Mouse (Mus musculus): Measurements from ENCODE around the gene Ncapd2.

- TF ChIP-seq ZKSCAN1 (IDR thresholded peaks at IDR 0.05; ENCODE audit: borderline replicate concordance, low read depth, low read length) (no peak), CTCF (conservative IDR thresholded peaks at IDR 0.05 in 1 of 2, IDR thresholded peaks at IDR 0.05 in 1 of 2; ENCODE audit: low read depth in 2 of 2, low read length in 2 of 2) (peak in 1 of 2 experiments; percentile 41; a peak in 2 of 4 replicates), JUN (IDR thresholded peaks at IDR 0.05; ENCODE audit: insufficient read depth, low read depth, low read length) (no peak), RAD21 (IDR thresholded peaks at IDR 0.05; ENCODE audit: low read depth, low read length) (no peak), POLR2A (IDR thresholded peaks at IDR 0.05; ENCODE audit: low read depth, low read length) (peak; percentile 70), KAT2A (IDR thresholded peaks at IDR 0.05; ENCODE audit: insufficient replicate concordance, low read length) (0 out of 2 replicates have a peak, but pooled peaks have one; percentile 23)
Observed at GRCm38 (mm10) chr6:125145001-125145400, 46.5 kb downstream of the Ncapd2 start, which contains the start of gene Iffo1.

Data from CH12.LX (cell line).